Mouse (Mus musculus) intestine, embryonic 14.5 days (tissue): ENCODE data around the gene Mapt. TPM values are rescaled to one million over a fixed set of nuclear protein-coding genes. Genes with fewer than 3 reads are reported as not detected.
A peak's percentile ranks its signal among the peaks of the same experiment; 100 is the strongest.

ENCODE experiments used
- ATAC-seq: fragments of 200-750 bp; cut with Nextera tagmentation; replicated peaks from 2 replicates; pipeline ENCODE4 v1.8.0; 2017; ENCODE audit warnings: low read depth, moderate number of reproducible peaks, moderate TSS enrichment, moderate library complexity; ENCODE audit not compliant: low FRiP score, low TSS enrichment
- DNase-seq: peaks from one replicate; pipeline ENCODE4 v3.0.0-alpha.2; 2018; ENCODE audit warnings: low spot score
- H3K27ac ChIP-seq: fragments of 300-500 bp; sonication (generic); 2 replicates; pipeline ENCODE4 v1.5.1; 2014; ENCODE audit warnings: low read depth, mild to moderate bottlenecking, control low read depth
- H3K27me3 ChIP-seq: fragments of 300-500 bp; sonication (generic); replicated peaks from 2 replicates; pipeline ENCODE4 v1.6.1; 2014; ENCODE audit warnings: low read length, control low read depth; ENCODE audit not compliant: control insufficient read depth, insufficient read depth
- H3K36me3 ChIP-seq: fragments of 300-500 bp; sonication (generic); 2 replicates; pipeline ENCODE4 v1.6.1; 2014; ENCODE audit warnings: low read length, control low read depth; ENCODE audit not compliant: control insufficient read depth, insufficient read depth
- H3K4me1 ChIP-seq: fragments of 300-500 bp; sonication (generic); replicated peaks from 2 replicates; pipeline ENCODE4 v1.6.1; 2014; ENCODE audit warnings: low read length, control low read depth, mixed read lengths; ENCODE audit not compliant: control insufficient read depth, insufficient read depth
- H3K4me2 ChIP-seq: fragments of 300-500 bp; sonication (generic); 2 replicates; pipeline ENCODE4 v1.6.1; 2014; ENCODE audit warnings: low read length
- H3K4me3 ChIP-seq: fragments of 300-500 bp; sonication (generic); 2 replicates; pipeline ENCODE4 v1.5.1; 2014; ENCODE audit warnings: low read depth, low read length, control low read depth, mixed read lengths
- H3K9ac ChIP-seq: fragments of 300-500 bp; sonication (generic); 2 replicates; pipeline ENCODE4 v1.6.1; 2014; ENCODE audit warnings: mild to moderate bottlenecking, low read length
- H3K9me3 ChIP-seq: fragments of 300-500 bp; sonication (generic); 2 replicates; pipeline ENCODE4 v1.6.1; 2016; ENCODE audit warnings: low read length, control low read depth; ENCODE audit not compliant: control insufficient read depth
- WGBS: fragments of 180-500 bp; shearing (Covaris S2); extraction: QIAGEN DNeasy Blood & Tissue Kit; methylation state at CpG from one replicate; pipeline ENCODE4 v1.1.7; 2014; 5-methylcytosine and 5-hydroxymethylcytosine counted together
- polyA plus RNA-seq: library from polyadenylated mRNA; unstranded; fragments of >200 nt; fragmentation: Nextera tagmentation; extraction: Ambion mirVana; gene quantifications from 2 replicates; pipeline ENCODE4 v1.2.1, GENCODE M21; 2014

The Mapt gene
- polyA plus RNA-seq, 1 experiment from 2014 or later, result 16.8 TPM

DNA sequence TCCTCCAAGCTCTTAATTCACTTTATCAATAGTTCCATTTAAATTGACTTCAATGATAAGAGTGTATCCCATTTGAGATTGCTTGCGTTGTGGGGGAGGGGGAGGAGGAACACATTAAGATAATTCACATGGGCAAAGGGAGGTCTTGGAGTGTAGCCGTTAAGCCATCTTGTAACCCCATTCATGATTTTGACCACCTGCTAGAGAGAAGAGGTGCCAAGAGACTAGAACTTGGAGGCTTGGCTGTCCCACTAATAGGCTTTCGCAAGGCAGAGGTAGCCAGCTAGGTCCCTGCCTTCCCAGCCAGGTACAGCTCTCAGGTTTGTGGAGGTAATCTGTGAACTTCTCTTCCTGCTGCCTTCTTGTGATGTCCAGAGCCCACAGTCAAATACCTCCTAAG is 100.0 kb downstream of the Mapt start:
- Histone ChIP-seq H3K9me3 (no peaks in the 10 kb centered on the region), H3K4me2 (no peak overlapping the region), H3K4me1 (no peaks in the 10 kb centered on the region), H3K27me3 (no peaks in the 10 kb centered on the region), H3K27ac (no peak overlapping the region), H3K9ac (no peak overlapping the region), H3K36me3 (peaks cover 49% of the 10 kb centered on the region), H3K4me3 (no peak overlapping the region)
- ATAC-seq (no peak), DNase-seq (no peak)
- WGBS, result 96% methylated on average over 3 of the region's 3 CpGs

DNA sequence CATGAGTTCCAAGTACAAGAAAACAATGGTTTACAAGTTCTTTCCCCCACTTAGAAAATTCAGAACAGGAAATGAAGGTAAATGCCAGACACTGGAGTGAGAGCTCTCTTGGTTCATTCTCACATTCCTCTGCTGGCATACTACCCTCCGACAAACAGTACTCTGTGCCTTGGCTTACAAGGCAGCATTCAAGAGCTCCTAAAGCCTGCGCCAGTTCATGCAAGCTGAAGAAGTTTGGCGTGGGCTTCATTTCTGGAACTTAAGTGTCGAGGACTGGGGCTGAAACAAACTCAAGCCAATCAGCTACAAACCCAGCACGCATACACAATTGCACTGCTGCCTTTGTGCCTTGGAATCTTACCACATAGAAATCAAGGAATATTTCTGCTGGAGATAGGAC is 100.9 kb downstream of the Mapt start:
- peaks cover 57% of the 10 kb centered on the region for H3K36me3 ChIP-seq
- no peak overlapping the region for H3K27ac ChIP-seq
- H3K9me3 ChIP-seq, result no peaks in the 10 kb centered on the region
- H3K4me1 ChIP-seq, result no peaks in the 10 kb centered on the region
- no peaks in the 10 kb centered on the region for H3K27me3 ChIP-seq
- no peak overlapping the region for H3K4me2 ChIP-seq
- no peak for ATAC-seq
- H3K4me3 ChIP-seq, result no peak overlapping the region
- H3K9ac ChIP-seq, result no peak overlapping the region
- no peak for DNase-seq
- 90% methylated on average over 5 of the region's 5 CpGs for WGBS

DNA sequence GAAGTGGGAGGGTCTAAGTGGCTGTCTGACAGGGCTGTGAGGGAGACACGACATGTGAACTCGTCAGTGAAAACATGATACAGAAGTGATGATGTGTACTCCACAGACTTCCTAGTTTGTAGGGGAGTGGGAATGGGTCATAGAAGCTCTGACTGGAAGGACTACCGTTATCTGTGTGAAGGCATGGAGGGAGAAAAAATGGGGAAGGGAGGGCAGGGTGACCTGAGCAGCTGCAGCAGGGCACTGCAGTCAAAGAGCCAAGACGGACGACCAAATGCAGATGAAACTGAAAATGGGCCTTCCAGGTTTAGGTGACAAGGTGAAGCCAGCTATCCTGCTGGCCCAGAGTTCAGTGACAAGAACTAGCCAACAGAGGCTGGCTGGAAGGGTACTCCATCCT is 102.9 kb downstream of the Mapt start:
- Histone ChIP-seq H3K36me3 (peaks cover 77% of the 10 kb centered on the region), H3K4me1 (no peaks in the 10 kb centered on the region), H3K9me3 (no peaks in the 10 kb centered on the region), H3K4me2 (no peak overlapping the region), H3K27me3 (no peaks in the 10 kb centered on the region), H3K9ac (no peak overlapping the region), H3K27ac (no peak overlapping the region), H3K4me3 (no peak overlapping the region)
- DNase-seq (no peak), ATAC-seq (no peak)
- 70% methylated on average over 5 of the region's 5 CpGs for WGBS

DNA sequence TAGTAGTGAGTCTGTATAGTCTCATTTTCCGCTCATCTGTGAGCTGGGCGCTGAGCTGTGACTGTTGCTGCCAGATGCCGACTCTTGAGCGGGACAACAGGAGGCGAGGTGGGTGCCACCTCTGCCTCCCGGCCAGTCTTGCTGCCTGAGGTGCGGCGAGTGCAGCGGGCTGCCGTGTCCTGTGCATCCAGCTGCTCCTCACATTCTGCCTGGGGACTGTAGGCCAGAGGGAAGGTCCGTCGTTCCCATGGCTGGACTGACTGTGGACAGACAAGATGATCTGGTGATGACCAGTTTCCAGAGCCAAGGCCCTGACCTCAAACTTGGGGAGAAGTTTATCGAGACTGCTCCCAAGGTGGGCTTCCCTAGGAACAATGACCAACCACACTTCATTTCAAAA is 103.8 kb downstream of the Mapt start:
- no peak overlapping the region for H3K9ac ChIP-seq
- H3K4me3 ChIP-seq, result no peak overlapping the region
- ATAC-seq (no peak), DNase-seq (no peak)
- no peak overlapping the region for H3K27ac ChIP-seq
- no peaks in the 10 kb centered on the region for H3K9me3 ChIP-seq
- H3K36me3 ChIP-seq, result peaks cover 85% of the 10 kb centered on the region
- H3K4me2 ChIP-seq, result no peak overlapping the region
- WGBS, result 90% methylated on average over 13 of the region's 13 CpGs
- H3K27me3 ChIP-seq, result no peaks in the 10 kb centered on the region
- no peaks in the 10 kb centered on the region for H3K4me1 ChIP-seq

DNA sequence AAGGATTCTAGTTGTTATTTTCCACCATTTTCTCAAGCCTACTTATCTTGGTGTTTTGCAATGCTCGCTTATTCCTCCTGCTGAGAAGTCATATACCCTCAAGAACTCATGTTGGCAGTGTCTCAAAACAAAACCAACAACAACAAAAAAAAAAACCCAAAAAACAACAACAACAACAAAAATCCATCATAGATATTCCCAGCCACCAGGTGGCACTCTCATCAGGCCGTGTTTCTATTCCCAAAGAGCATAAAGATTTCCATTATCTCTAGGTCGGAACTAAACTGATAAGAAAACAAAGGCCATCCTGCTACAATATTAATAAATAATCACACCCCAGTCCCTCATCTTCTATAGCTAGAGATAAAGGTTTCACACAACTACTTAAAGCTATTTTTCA is 115.7 kb downstream of the Mapt start:
- Histone ChIP-seq H3K9ac (no peak overlapping the region), H3K36me3 (peaks cover 89% of the 10 kb centered on the region), H3K4me3 (no peak overlapping the region), H3K4me1 (no peaks in the 10 kb centered on the region), H3K4me2 (no peak overlapping the region), H3K9me3 (no peaks in the 10 kb centered on the region), H3K27ac (no peak overlapping the region), H3K27me3 (no peaks in the 10 kb centered on the region)
- DNase-seq, result no peak
- no peak for ATAC-seq
- WGBS, result 67% methylated on average over 3 of the region's 3 CpGs

DNA sequence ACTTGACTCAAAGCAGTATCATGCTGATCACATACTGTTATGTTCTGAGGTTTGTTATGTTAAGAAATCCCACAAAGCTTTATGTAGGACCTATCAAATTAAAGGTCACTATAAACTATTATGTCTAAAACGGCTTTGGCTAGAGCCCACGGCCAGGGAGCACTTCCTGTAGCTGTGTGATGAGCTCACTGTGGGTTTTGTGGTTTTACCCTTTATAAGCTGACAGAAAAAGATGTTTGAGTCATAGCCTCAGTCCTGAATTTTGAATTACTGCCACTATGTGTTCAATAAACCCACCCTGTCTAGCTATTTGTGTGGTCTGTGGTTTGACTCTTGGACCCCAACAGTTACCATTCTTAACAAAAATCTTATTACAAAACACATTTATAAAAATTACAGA is 130.6 kb downstream of the Mapt start:
- H3K9ac ChIP-seq, result no peak overlapping the region
- H3K4me2 ChIP-seq, result no peak overlapping the region
- H3K4me3 ChIP-seq, result no peak overlapping the region
- DNase-seq (no peak), ATAC-seq (no peak)
- H3K27me3 ChIP-seq, result no peaks in the 10 kb centered on the region
- H3K4me1 ChIP-seq, result no peaks in the 10 kb centered on the region
- H3K9me3 ChIP-seq, result no peaks in the 10 kb centered on the region
- H3K27ac ChIP-seq, result no peak overlapping the region
- 39% methylated on average over 2 of the region's 2 CpGs for WGBS
- H3K36me3 ChIP-seq, result peaks cover 18% of the 10 kb centered on the region

DNA sequence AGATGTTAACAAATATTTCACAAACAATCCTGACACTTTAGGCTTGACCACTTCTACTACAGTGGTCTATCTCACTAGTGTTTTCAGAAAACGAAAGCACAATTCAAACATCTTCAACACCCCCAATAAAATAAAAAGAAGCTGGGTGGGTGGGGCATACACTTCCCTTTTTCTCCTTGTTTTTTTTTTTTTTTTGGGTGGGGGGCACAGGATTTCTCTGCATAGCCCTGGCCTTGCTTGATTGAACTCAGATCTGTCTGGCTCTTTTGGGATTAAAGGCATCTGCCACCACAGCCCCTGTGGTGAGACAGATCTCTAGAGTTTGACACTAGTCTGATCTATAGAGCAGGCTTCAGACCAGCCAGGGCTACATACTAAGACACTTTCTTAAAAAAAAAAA is 131.5 kb downstream of the Mapt start:
- Histone ChIP-seq H3K27ac (no peak overlapping the region), H3K4me2 (no peak overlapping the region), H3K4me3 (no peak overlapping the region), H3K27me3 (no peaks in the 10 kb centered on the region), H3K4me1 (no peaks in the 10 kb centered on the region), H3K9me3 (no peaks in the 10 kb centered on the region), H3K36me3 (peaks cover 15% of the 10 kb centered on the region; the same call in 1 of the 2 replicates), H3K9ac (no peak overlapping the region)
- ATAC-seq (no peak), DNase-seq (no peak)
- 92% methylated on average over 1 of the region's 1 CpGs for WGBS

DNA sequence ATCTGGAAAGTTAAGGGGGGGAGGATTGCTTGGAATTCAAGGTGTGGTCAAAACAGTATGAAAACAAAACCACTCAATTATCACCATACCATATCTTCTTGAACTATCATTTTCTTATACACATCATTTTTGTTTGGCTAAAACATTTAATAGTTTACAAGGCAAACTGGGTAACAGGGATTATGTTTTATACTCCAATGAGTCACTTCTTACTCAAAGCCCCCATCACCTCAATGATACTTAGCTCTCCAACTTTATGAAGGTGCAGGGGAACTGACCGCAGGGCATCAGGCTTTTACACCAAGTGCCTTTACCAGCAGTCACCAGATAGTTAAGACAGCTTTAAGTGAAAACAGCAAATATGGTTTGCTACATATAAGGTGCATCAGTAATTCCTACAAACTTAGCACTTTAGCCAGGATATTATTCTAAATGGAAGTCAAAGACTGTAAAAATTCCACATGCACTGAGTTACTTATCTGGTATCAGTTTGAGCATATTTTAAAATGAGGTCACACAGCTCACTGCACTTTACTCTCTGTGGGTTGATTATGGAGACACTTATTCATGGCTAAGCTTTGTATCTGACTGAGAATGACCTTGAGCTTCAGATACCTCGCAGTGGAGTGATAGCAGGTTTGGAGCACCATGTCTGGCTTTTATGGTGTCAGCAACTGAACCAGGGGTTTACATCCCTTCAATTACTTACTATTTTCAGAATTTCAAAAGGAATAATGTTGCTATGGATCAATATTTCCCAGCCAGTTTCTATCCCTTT is 132.8 kb downstream of the Mapt start:
- Histone ChIP-seq H3K36me3 (peaks cover 28% of the 10 kb centered on the region), H3K4me2 (no peak overlapping the region), H3K9ac (no peak overlapping the region), H3K4me3 (no peak overlapping the region), H3K4me1 (no peaks in the 10 kb centered on the region), H3K27ac (no peak overlapping the region), H3K27me3 (no peaks in the 10 kb centered on the region), H3K9me3 (no peaks in the 10 kb centered on the region)
- 80% methylated on average over 2 of the region's 2 CpGs for WGBS
- no peak for DNase-seq
- 0 out of 2 replicates have a peak, but pooled peaks have one; percentile 36 for ATAC-seq

DNA sequence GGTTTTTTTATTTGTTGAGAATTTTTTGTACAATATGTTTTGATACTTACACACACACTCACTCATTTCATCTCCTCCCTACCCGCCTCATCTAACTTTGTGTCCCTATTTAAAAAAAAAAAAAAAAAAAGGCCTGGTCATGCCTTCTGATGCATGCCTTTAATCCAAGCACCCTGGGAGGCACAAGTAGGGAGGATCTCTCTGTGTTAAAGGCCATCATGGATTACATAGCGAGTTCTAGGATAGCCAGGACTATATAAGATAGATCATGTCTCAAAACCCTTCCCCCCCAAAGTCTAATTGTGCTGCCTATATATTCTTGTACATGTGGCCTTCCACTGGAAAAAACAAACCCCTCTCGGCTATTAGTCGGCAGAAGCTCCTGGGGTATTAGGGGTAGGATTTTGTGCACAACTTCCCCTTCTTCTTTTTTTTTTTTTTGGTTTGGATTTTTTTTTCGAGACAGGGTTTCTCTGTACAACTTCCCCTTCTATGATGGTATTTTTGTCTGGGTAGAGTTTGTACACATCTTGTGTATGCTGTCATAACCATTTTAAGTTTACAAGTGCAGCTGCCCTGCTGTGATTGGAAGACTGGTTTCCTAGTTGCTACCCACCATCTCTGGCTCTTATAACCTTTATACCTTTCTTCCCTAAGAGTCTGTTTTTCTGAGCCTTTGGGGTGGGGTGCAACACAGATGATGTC is 136.4 kb downstream of the Mapt start:
- Histone ChIP-seq H3K36me3 (peaks cover 44% of the 10 kb centered on the region), H3K9me3 (no peaks in the 10 kb centered on the region), H3K4me1 (no peaks in the 10 kb centered on the region), H3K27ac (no peak overlapping the region), H3K4me2 (no peak overlapping the region), H3K27me3 (no peaks in the 10 kb centered on the region), H3K4me3 (no peak overlapping the region), H3K9ac (no peak overlapping the region)
- DNase-seq, result no peak
- ATAC-seq, result no peak
- 90% methylated on average over 5 of the region's 5 CpGs for WGBS
